Mouse (Mus musculus) embryo, embryonic 10.5 days (tissue): ENCODE data around the gene Ppp4r3a.

ENCODE experiments used
- DNase-seq: peaks from one replicate; pipeline ENCODE4 v3.0.0-alpha.2; 2015; ENCODE audit warnings: low spot score

Ppp4r3a gene

GRCm38 (mm10) chr12:101012197-101013077, 71.1 kb downstream of the Ppp4r3a start:
- DNase-seq, result no peak

GRCm38 (mm10) chr12:101011017-101011416, 72.5 kb downstream of the Ppp4r3a start:
- DNase-seq, result no peak

- DNase-seq, result no peak
These were observed 73.2 kb downstream of the Ppp4r3a start for GRCm38 (mm10) chr12:101010148-101010920.

- no peak for DNase-seq
These were observed 74.3 kb downstream of the Ppp4r3a start for GRCm38 (mm10) chr12:101009225-101009624.

- DNase-seq, result no peak
These were observed 74.9 kb downstream of the Ppp4r3a start for GRCm38 (mm10) chr12:101008648-101009047.

GRCm38 (mm10) chr12:101007968-101008481, 75.5 kb downstream of the Ppp4r3a start:
- no peak for DNase-seq

GRCm38 (mm10) chr12:101007427-101007826, 76.1 kb downstream of the Ppp4r3a start:
- DNase-seq, result no peak

- no peak for DNase-seq
These were observed 77.7 kb downstream of the Ppp4r3a start for GRCm38 (mm10) chr12:101005665-101006420.

GRCm38 (mm10) chr12:101004982-101005381, 78.5 kb downstream of the Ppp4r3a start:
- no peak for DNase-seq

- DNase-seq, result no peak
These were observed 80.5 kb downstream of the Ppp4r3a start for GRCm38 (mm10) chr12:101002801-101003513.

- DNase-seq, result no peak
These were observed 84.2 kb downstream of the Ppp4r3a start for GRCm38 (mm10) chr12:100999061-100999954.

GRCm38 (mm10) chr12:100998564-100998962, 84.9 kb downstream of the Ppp4r3a start:
- DNase-seq, result no peak

- DNase-seq, result peak; percentile 79
These were observed 85.5 kb downstream of the Ppp4r3a start for GRCm38 (mm10) chr12:100997830-100998563.

GRCm38 (mm10) chr12:100996378-100996898, 87.1 kb downstream of the Ppp4r3a start:
- DNase-seq, result peak; percentile 36

GRCm38 (mm10) chr12:100995607-100996377, 87.7 kb downstream of the Ppp4r3a start:
- DNase-seq, result peak; percentile 39

- DNase-seq, result no peak
These were observed 89.1 kb downstream of the Ppp4r3a start for GRCm38 (mm10) chr12:100994140-100995015.

- DNase-seq, result no peak
These were observed 90.4 kb downstream of the Ppp4r3a start for GRCm38 (mm10) chr12:100993146-100993545.

GRCm38 (mm10) chr12:100992505-100992904, 91.0 kb downstream of the Ppp4r3a start:
- DNase-seq, result no peak
